Mouse (Mus musculus) gastrocnemius, adult 2 months (tissue): ENCODE measurements around the gene Vrk1. TPM values are rescaled to one million over a fixed set of nuclear protein-coding genes. Genes with fewer than 3 reads are reported as not detected.

Experiments used
- DNase-seq: peaks from one replicate; pipeline ENCODE4 v3.0.0; 2022
- H3K27ac ChIP-seq: fragments of 200-600 bp; 2 replicates; pipeline ENCODE4 v1.8.1; 2022; ENCODE audit warnings: mild to moderate bottlenecking
- H3K4me3 ChIP-seq: fragments of 200-600 bp; 2 replicates; pipeline ENCODE4 v1.8.1; 2022; ENCODE audit warnings: mild to moderate bottlenecking, moderate library complexity
- CTCF ChIP-seq: fragments of 200-600 bp; IDR thresholded peaks from 2 replicates; pipeline ENCODE4 v1.8.1; 2022; ENCODE audit warnings: antibody characterized with exemption, mild to moderate bottlenecking, moderate library complexity
- intact Hi-C: fragments of 180-260 bp; cut with DNase I; formaldehyde crosslinking; loops from one replicate; pipeline ENCODE4 v1.15.1; 2025
- long read RNA-seq, 2 experiments: library from polyadenylated mRNA; stranded (forward); transcript quantifications; one replicate each; pipeline ENCODE4 v2.0.0; 2021
- total RNA-seq, 2 experiments: library from RNA; stranded (reverse); gene quantifications; 2 replicates each; pipeline ENCODE4 v1.2.3; 2021

Gene Vrk1
- 1 to 10 TPM; 4.0 to 5.0 TPM for total RNA-seq
- long read RNA-seq, experiment 1, transcript Vrk1-203 (14 exons, 3,711 nt): major isoform, 7 of 11 reads
- long read RNA-seq, experiment 1, partial matches to known transcripts: 0 of 11 reads
- long read RNA-seq, experiment 1, other reads (novel, unspliced or antisense): 2 of 11 reads
- long read RNA-seq, experiment 2, partial matches to known transcripts: 0 of 9 reads
- long read RNA-seq, experiment 2, other reads (novel, unspliced or antisense): 2 of 9 reads

GRCm38 (mm10) chr12:106010065-106010915 lies at the start of gene Vrk1:
Gene Vrk1, plus strand, starts transcription at chr12:106010228.
- peak within 1 kb of the TSS; percentile 75 for H3K4me3 ChIP-seq
- no peak for TF ChIP-seq CTCF
- DNase-seq: peak; percentile 96
- peak within 1 kb of the TSS; percentile 84 for H3K27ac ChIP-seq
- intact Hi-C loops: loop anchor here (5.0 to 10.0 kb wide), 2 partner anchors 42 to 325 kb away; partner anchors contain the start of genes Atg2b and Gskip

- no peak for DNase-seq
- no peak overlapping the region; the same call in 1 of the 2 replicates for H3K27ac ChIP-seq
- no peak for TF ChIP-seq CTCF
- intact Hi-C loops: no loop called here
- no peak overlapping the region for H3K4me3 ChIP-seq
Measured at GRCm38 (mm10) chr12:105960592-105961330, 49.3 kb upstream of the Vrk1 start.

GRCm38 (mm10) chr12:105961667-105962066 lies 48.4 kb upstream of the Vrk1 start:
- H3K4me3 ChIP-seq: 0 out of 2 replicates have a peak overlapping the region, but pooled peaks have one; percentile 80
- DNase-seq: no peak
- intact Hi-C loops: loop anchor here (2.0 kb wide), 1 partner anchor 123 kb away; no protein-coding TSS in a partner anchor
- no peak overlapping the region for H3K27ac ChIP-seq
- no peak for TF ChIP-seq CTCF

- Histone ChIP-seq H3K4me3 (peak overlapping the region; percentile 80), H3K27ac (peak overlapping the region; percentile 59)
- intact Hi-C loops: loop anchor here (2.0 kb wide), 1 partner anchor 124 kb away; no protein-coding TSS in a partner anchor
- peak; percentile 93 for TF ChIP-seq CTCF
- DNase-seq: peak; percentile 89
Measured at GRCm38 (mm10) chr12:105962103-105963011, 47.7 kb upstream of the Vrk1 start.

GRCm38 (mm10) chr12:105963012-105963572 lies 46.9 kb upstream of the Vrk1 start:
- Histone ChIP-seq H3K27ac (peak overlapping the region; percentile 59), H3K4me3 (peak overlapping the region; percentile 80)
- peak; percentile 41 for DNase-seq
- intact Hi-C loops: loop anchor here (2.0 kb wide), 1 partner anchor 124 kb away; no protein-coding TSS in a partner anchor
- TF ChIP-seq CTCF: no peak

GRCm38 (mm10) chr12:105966887-105967637 lies 43.0 kb upstream of the Vrk1 start:
- intact Hi-C loops: no loop called here
- TF ChIP-seq CTCF: no peak
- no peak for DNase-seq
- peak overlapping the region; percentile 37; the same call in 1 of the 2 replicates for H3K4me3 ChIP-seq
- no peak overlapping the region for H3K27ac ChIP-seq

GRCm38 (mm10) chr12:105967806-105968205 lies 42.2 kb upstream of the Vrk1 start:
- H3K4me3 ChIP-seq: peak overlapping the region; percentile 37

GRCm38 (mm10) chr12:105971182-105971581 lies 38.8 kb upstream of the Vrk1 start:
- H3K27ac ChIP-seq: no peak overlapping the region
- no peak for TF ChIP-seq CTCF
- H3K4me3 ChIP-seq: no peak overlapping the region
- intact Hi-C loops: no loop called here
- DNase-seq: no peak

More at GRCm38 (mm10) chr12:105967806-105968205, 42.2 kb upstream of the Vrk1 start:
- no peak for DNase-seq
- TF ChIP-seq CTCF: no peak
- H3K27ac ChIP-seq: no peak overlapping the region
- intact Hi-C loops: no loop called here

- DNase-seq: no peak
- TF ChIP-seq CTCF: no peak
- Histone ChIP-seq H3K27ac (no peak overlapping the region), H3K4me3 (no peak overlapping the region)
- intact Hi-C loops: no loop called here
Measured at GRCm38 (mm10) chr12:105972673-105973072, 37.4 kb upstream of the Vrk1 start.

- H3K27ac ChIP-seq: no peak overlapping the region
- no peak for DNase-seq
- no peak for TF ChIP-seq CTCF
- H3K4me3 ChIP-seq: no peak overlapping the region
- intact Hi-C loops: no loop called here
Measured at GRCm38 (mm10) chr12:105973691-105974090, 36.3 kb upstream of the Vrk1 start.
